Mouse (Mus musculus) natural killer cell, adult 2 months (primary cell): ENCODE data around the gene Ankub1.

Experiments used
- DNase-seq, 2 experiments: peaks; one replicate each; pipeline ENCODE4 v3.0.0; 2022; ENCODE audit warnings: low spot score in 2 of 2

The Ankub1 gene

DNA sequence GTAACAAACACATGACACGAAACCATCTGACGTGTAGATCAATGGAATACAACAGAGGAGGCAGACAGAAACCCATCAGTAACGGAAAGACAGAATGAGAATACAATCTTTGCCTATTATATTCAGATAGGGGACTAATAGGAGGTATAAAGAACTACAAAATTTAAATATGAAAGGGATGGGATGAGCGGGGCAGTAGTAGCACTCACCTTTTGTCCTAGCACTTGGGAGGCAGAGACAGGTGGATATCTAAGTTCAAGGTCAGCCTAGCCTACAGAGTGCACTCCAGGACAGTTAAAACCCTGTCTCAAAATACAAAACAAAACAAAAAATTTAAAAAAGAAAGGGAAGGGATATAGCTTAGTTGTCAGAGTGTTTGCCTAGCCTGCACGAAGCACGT, 49.4 kb downstream of the Ankub1 start:
- no peak for DNase-seq

- DNase-seq, result no peak
Measured at GRCm38 (mm10) chr3:57637596-57637995, 55.0 kb downstream of the Ankub1 start.

- no peak for DNase-seq
Measured at GRCm38 (mm10) chr3:57634763-57635487, 57.7 kb downstream of the Ankub1 start.

DNA sequence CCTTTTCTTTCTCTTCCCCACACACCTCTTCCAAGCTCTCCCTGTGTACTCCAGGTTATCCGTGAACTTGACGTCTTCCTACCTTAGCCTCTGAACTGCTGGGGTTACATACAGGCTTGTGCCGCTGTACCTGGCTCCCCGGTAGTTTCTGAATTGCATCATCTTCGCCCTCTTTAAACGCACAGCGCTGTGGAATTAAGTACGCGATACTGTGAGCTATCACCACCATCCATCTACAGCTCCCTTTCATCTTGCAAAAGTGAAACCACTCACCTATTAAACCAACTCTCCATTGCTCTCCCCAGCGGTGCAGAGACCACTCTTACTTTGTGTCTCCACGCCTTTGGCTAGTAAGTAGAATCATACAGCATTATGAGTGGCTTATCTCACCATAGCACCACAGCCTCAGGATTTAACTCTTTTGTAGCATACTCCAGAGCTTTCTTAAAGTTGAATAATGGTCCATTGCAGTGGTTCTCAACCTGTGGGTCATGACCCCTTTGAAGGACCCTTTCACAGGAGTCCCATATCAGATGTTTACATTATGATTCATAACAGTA, 65.6 kb downstream of the Ankub1 start:
- DNase-seq, result no peak

DNA sequence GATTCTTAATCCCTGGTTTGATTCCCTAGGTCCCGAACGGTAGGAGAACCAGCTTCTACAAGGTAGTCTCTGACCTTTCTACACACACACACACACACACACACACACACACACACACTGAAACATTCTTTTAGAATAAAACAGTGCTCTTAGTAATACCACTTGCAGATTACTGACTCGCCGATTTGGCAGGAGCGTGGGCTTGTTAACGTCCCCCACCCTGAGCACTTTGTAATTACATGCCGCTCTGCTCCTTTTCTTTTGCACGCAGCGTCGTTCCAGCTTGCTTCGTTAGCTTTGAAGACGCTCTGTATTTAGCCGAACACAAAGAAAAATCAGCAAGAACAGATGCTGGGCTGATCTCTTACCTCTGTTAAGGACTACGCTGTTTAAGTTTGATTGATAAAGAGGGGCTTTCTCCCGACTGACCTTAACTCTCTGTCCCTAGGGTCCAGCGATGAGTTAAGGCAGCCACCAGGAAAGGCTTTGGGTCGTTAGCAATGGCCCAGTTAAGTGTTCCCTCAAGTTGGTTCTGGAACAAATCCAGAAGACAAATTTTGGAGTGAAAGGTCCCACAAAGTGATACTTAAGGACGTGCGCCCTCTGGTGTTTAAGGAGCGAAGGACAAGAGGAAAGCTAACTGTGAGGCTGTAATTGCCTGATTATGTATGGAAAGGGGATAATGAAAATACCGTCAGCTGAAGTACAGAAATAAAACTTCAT, 67.2 kb downstream of the Ankub1 start:
- peak; percentile 4 to 19 for DNase-seq

DNA sequence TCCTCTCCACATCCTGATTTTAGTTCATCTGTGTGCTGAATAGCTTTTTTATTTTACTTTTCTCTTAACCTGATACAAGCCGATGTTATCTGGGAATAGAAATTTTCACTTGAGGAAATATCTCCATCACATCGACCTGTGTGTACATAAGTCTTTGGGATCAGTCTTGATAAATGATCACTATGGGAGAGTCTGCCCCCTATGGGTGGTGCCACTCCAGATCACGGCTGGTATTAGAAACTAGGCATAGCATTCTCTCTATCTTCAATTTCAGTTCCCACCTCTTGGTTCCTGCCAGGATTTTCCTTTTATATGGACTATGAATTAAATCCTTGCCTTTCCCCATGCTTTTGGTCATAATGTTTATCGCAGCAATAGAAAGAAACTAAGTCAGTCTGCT, 72.9 kb downstream of the Ankub1 start:
- DNase-seq, result no peak

GRCm38 (mm10) chr3:57615652-57616051, 76.9 kb downstream of the Ankub1 start:
- no peak for DNase-seq

DNA sequence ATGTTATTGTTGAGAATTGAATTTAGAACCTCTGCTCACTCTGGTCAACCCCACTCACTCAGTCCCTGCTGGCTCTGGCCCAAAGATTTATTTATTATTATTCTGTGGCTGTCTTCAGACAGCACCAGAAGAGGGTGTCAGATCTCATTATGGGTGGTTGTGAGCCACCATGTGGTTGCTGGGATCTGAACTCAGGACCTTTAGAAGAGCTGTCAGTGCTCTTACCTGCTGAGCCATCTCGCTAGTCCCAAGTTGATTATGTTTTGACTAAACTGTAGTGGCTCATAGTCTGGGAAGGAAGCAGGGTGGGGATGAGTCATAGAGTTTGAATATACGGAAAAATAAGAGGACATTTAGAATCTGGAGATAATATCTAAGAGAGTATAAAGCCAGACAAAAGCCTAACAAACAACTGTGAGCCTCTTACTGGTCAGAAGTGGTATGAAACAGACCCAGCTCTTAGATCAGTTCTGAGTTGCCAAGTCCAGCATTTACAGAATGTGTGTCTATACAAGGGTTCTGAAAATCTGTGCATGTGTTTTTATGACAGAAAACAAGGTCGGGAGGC, 80.1 kb downstream of the Ankub1 start:
- DNase-seq, result no peak

DNA sequence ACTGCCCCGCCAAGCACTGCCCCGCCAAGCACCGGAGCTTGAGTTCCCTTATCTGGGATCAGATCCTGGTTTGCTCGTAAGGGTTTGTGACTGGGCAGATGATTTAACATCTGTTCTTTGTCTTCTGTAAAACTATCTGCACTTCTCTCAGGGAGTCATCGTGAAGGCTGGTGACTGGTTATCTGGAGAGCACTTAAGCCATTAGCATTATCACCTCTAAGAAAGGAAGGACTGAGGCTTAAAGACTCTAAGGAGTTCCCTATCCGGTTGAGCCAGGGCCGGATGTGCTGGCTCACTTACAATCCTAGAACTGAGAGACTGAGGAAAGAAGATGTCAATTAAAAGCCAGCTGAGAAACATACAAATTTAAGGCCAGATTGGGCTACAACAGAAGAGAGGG, 80.8 kb downstream of the Ankub1 start:
- no peak for DNase-seq
